Mouse (Mus musculus) neural tube, embryonic 10.5 days (tissue): ENCODE measurements around the gene 2010106E10Rik.
A peak's percentile ranks its signal among the peaks of the same experiment; 100 is the strongest.

Experiments
- DNase-seq: peaks from one replicate; pipeline ENCODE4 v3.0.0-alpha.2; 2017; ENCODE audit warnings: low spot score; ENCODE audit errors: extremely low spot score

The 2010106E10Rik gene

GRCm38 (mm10) chrX:112494974-112495373 lies at the start of gene 2010106E10Rik:
Gene 2010106E10Rik, plus strand, starts transcription at chrX:112495274.
- no peak for DNase-seq

GRCm38 (mm10) chrX:112505651-112506050 lies 10.6 kb downstream of the 2010106E10Rik start:
- DNase-seq: no peak

- no peak for DNase-seq
Measured at GRCm38 (mm10) chrX:112524755-112525154, 29.7 kb downstream of the 2010106E10Rik start.

- no peak for DNase-seq
Measured at GRCm38 (mm10) chrX:112543115-112543514, 48.0 kb downstream of the 2010106E10Rik start.

- DNase-seq: no peak
Measured at GRCm38 (mm10) chrX:112567716-112568115, 72.6 kb downstream of the 2010106E10Rik start.

- DNase-seq: peak; percentile 79
Measured at GRCm38 (mm10) chrX:112600511-112601305, 105.6 kb downstream of the 2010106E10Rik start, which contains the start of gene Zfp711. Gene Zfp711, plus strand, starts transcription at chrX:112600526.

- DNase-seq: peak; percentile 48
Measured at GRCm38 (mm10) chrX:112601306-112602120, 106.4 kb downstream of the 2010106E10Rik start.
